Mouse (Mus musculus) cerebellum, postnatal 4 days (tissue): ENCODE measurements around the gene Limk2.

Experiments used
- DNase-seq, 2 experiments: peaks; one replicate each; pipeline ENCODE4 v3.0.0; 2022; ENCODE audit warnings: low spot score in 2 of 2, mixed read lengths in 1 of 2

The Limk2 gene

GRCm38 (mm10) chr11:3371599-3372295 is 37.2 kb downstream of the Limk2 start:
- no peak for DNase-seq

- peak; percentile 52 to 75 for DNase-seq
Observed at GRCm38 (mm10) chr11:3370928-3371598, 37.9 kb downstream of the Limk2 start.

- no peak for DNase-seq
Observed at GRCm38 (mm10) chr11:3370162-3370561, 38.8 kb downstream of the Limk2 start.

- DNase-seq: no peak
Observed at GRCm38 (mm10) chr11:3369449-3369848, 39.5 kb downstream of the Limk2 start.

- no peak for DNase-seq
Observed at GRCm38 (mm10) chr11:3368983-3369382, 40.0 kb downstream of the Limk2 start.

- DNase-seq: no peak
Observed at GRCm38 (mm10) chr11:3366411-3366810, 42.6 kb downstream of the Limk2 start.

GRCm38 (mm10) chr11:3362854-3363253 is 46.1 kb downstream of the Limk2 start:
- DNase-seq: no peak

GRCm38 (mm10) chr11:3352990-3353585 is 55.9 kb downstream of the Limk2 start:
- DNase-seq: no peak

GRCm38 (mm10) chr11:3352131-3352530 is 56.9 kb downstream of the Limk2 start:
- no peak for DNase-seq

GRCm38 (mm10) chr11:3349343-3349695 is 59.7 kb downstream of the Limk2 start:
- no peak for DNase-seq

- DNase-seq: no peak
Observed at GRCm38 (mm10) chr11:3348576-3349342, 60.2 kb downstream of the Limk2 start.

GRCm38 (mm10) chr11:3347835-3348195 is 61.2 kb downstream of the Limk2 start:
- no peak for DNase-seq

- peak; percentile 72 to 86 for DNase-seq
Observed at GRCm38 (mm10) chr11:3347091-3347834, 61.7 kb downstream of the Limk2 start.

GRCm38 (mm10) chr11:3346351-3346750 is 62.6 kb downstream of the Limk2 start:
- no peak for DNase-seq

- no peak for DNase-seq
Observed at GRCm38 (mm10) chr11:3344916-3345315, 64.1 kb downstream of the Limk2 start.

GRCm38 (mm10) chr11:3341476-3341875 is 67.5 kb downstream of the Limk2 start:
- no peak for DNase-seq

- no peak for DNase-seq
Observed at GRCm38 (mm10) chr11:3337961-3338360, 71.0 kb downstream of the Limk2 start.

GRCm38 (mm10) chr11:3337173-3337955 is 71.6 kb downstream of the Limk2 start:
- DNase-seq: peak in 1 of 2 experiments; percentile 65

- DNase-seq: no peak
Observed at GRCm38 (mm10) chr11:3336602-3337001, 72.4 kb downstream of the Limk2 start.

- peak in 1 of 2 experiments; percentile 44 for DNase-seq
Observed at GRCm38 (mm10) chr11:3335651-3336216, 73.3 kb downstream of the Limk2 start.
